Mouse (Mus musculus): ENCODE measurements at regions not wholly inside any gene's neighbourhood (a gene's known extent, or its start where the extent isn't known, plus 50 kb on each side); places are given as distances from the start of the nearest gene placed in this dataset.

GRCm38 (mm10) chr8:91999189-91999588 lies 197.3 kb upstream of the Irx3 start:
- no peak for DNase-seq (ENCODE audit: low read depth)

- no peak for DNase-seq (ENCODE audit: low read depth)
Measured at GRCm38 (mm10) chr8:91997892-91998189, 196.0 kb upstream of the Irx3 start.

GRCm38 (mm10) chr8:91997023-91997891 lies 195.4 kb upstream of the Irx3 start:
- DNase-seq (ENCODE audit: low read depth) = no peak

GRCm38 (mm10) chr8:91996305-91997022 lies 194.6 kb upstream of the Irx3 start:
- DNase-seq (ENCODE audit: low read depth) = no peak

- DNase-seq (ENCODE audit: low read depth) = no peak
Measured at GRCm38 (mm10) chr8:91995407-91996144, 193.7 kb upstream of the Irx3 start.

- DNase-seq (ENCODE audit: low read depth) = no peak
Measured at GRCm38 (mm10) chr8:91991542-91992452, 189.9 kb upstream of the Irx3 start.

- no peak for DNase-seq (ENCODE audit: low read depth)
Measured at GRCm38 (mm10) chr8:91990952-91991351, 189.1 kb upstream of the Irx3 start.

- DNase-seq (ENCODE audit: low read depth) = no peak
Measured at GRCm38 (mm10) chr8:91990048-91990447, 188.2 kb upstream of the Irx3 start.

- no peak for DNase-seq (ENCODE audit: low read depth)
Measured at GRCm38 (mm10) chr8:91988866-91989633, 187.2 kb upstream of the Irx3 start.

GRCm38 (mm10) chr8:91987854-91988253 lies 186.0 kb upstream of the Irx3 start:
- DNase-seq (ENCODE audit: low read depth) = no peak

- no peak for DNase-seq (ENCODE audit: low read depth)
Measured at GRCm38 (mm10) chr8:91983171-91983570, 181.3 kb upstream of the Irx3 start.

- DNase-seq (ENCODE audit: low read depth) = no peak
Measured at GRCm38 (mm10) chr8:91976900-91977585, 175.2 kb upstream of the Irx3 start.

- DNase-seq (ENCODE audit: low read depth) = no peak
Measured at GRCm38 (mm10) chr8:91975460-91975859, 173.6 kb upstream of the Irx3 start.

GRCm38 (mm10) chr8:91974636-91975035 lies 172.8 kb upstream of the Irx3 start:
- no peak for DNase-seq (ENCODE audit: low read depth)

GRCm38 (mm10) chr8:91973951-91974439 lies 172.1 kb upstream of the Irx3 start:
- no peak for DNase-seq (ENCODE audit: low read depth)

GRCm38 (mm10) chr8:91967407-91967806 lies 165.5 kb upstream of the Irx3 start:
- DNase-seq (ENCODE audit: low read depth) = no peak

- peak; percentile 7 for DNase-seq (ENCODE audit: low read depth)
Measured at GRCm38 (mm10) chr8:91966891-91967370, 165.1 kb upstream of the Irx3 start.

GRCm38 (mm10) chr8:91961696-91962095 lies 159.8 kb upstream of the Irx3 start:
- DNase-seq (ENCODE audit: low read depth) = no peak

- no peak for DNase-seq (ENCODE audit: low read depth)
Measured at GRCm38 (mm10) chr8:91955170-91955569, 153.3 kb upstream of the Irx3 start.

- DNase-seq (ENCODE audit: low read depth) = no peak
Measured at GRCm38 (mm10) chr8:91952981-91953380, 151.1 kb upstream of the Irx3 start.

Data from c-Kit-positive CD71-positive TER-119-negative erythroid progenitor cells, embryonic 14.5 days (primary cell).